Mouse (Mus musculus): ENCODE measurements around the gene Nthl1.

Nthl1 gene

DNA sequence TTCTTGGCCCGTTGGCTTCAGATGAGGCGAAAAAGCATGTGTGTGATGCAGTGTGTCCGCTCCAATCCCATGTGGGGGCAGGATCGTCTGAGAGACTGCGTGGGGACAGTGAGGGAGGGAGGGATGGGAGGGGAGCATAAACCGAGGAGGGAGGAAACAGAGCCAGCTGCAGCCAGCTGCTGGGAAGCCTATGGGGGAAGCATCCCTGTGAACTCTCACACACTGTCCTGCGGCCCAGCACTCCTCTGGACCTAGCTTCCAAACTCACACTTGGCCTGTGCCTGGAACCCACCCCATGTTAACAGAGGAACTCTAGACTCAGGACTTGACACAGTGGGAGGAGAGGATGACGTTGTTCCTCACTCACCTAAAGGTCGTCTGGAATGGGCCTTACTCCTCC lies 6.4 kb downstream of the Nthl1 start:
- no peaks in the 10 kb centered on the region for H3K27me3 ChIP-seq (ENCODE audit: control insufficient read depth, insufficient read depth, low read length, poor library complexity, severe bottlenecking)
- DNase-seq (ENCODE audit: low read depth, low spot score): no peak

DNA sequence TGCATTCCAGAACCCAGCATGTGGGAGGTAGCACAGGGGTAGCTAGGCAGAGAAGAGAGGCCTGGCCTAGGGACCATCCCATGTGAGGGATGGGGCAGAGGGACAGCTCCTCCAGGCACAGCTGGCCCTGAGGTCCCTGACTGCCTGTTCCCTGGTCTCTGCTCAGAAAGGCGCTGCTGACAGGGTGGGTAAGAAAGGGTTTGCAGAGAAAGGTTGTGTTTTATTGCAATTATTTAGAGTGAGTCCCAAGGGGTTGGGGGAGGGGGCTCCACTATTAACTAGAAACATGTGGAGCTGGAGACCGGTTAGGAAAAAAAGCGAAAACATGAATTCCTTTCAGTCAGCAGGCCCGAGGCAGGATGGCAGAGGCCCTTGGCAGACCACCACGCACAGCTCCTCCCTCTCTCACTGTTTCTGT lies 7.1 kb downstream of the Nthl1 start:
- Histone ChIP-seq H3K36me3 (ENCODE audit: control insufficient read depth, insufficient read depth, low read length, poor library complexity, severe bottlenecking) (no peaks in the 10 kb centered on the region), H3K27me3 (ENCODE audit: control insufficient read depth, insufficient read depth, low read length, poor library complexity, severe bottlenecking) (no peaks in the 10 kb centered on the region)
- no peak for DNase-seq (ENCODE audit: low read depth, low spot score)

More for the DNA sequence above, 6.4 kb downstream of the Nthl1 start:
- no peaks in the 10 kb centered on the region for H3K36me3 ChIP-seq (ENCODE audit: control insufficient read depth, insufficient read depth, low read length, poor library complexity, severe bottlenecking)

GRCm38 (mm10) chr17:24640119-24640518 lies 7.6 kb downstream of the Nthl1 start:
- no peaks in the 10 kb centered on the region for H3K36me3 ChIP-seq (ENCODE audit: control insufficient read depth, insufficient read depth, low read length, poor library complexity, severe bottlenecking)
- H3K27me3 ChIP-seq (ENCODE audit: control insufficient read depth, insufficient read depth, low read length, poor library complexity, severe bottlenecking): no peaks in the 10 kb centered on the region
- no peak for DNase-seq (ENCODE audit: low read depth, low spot score)

DNA sequence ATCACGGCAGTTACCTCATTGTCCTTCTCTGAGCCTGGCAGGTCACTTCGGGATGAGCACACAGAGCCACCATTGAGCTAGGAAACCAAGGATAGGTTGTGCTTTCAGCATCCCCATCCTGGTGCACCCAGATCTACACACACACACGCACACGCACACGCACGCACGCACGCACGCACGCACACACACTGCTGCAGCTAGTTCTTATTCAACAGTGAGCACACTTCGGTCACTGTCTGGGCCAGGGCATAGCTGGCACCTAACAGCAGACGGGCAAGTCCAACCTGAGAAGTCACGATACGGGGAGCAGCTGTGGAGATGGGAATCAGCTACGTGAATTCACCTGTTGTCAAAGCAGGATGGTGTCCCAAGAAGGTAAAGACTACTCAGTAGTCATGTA lies 8.1 kb downstream of the Nthl1 start:
- Histone ChIP-seq H3K27me3 (ENCODE audit: control insufficient read depth, insufficient read depth, low read length, poor library complexity, severe bottlenecking) (no peaks in the 10 kb centered on the region), H3K36me3 (ENCODE audit: control insufficient read depth, insufficient read depth, low read length, poor library complexity, severe bottlenecking) (no peaks in the 10 kb centered on the region)
- DNase-seq (ENCODE audit: low read depth, low spot score): no peak

DNA sequence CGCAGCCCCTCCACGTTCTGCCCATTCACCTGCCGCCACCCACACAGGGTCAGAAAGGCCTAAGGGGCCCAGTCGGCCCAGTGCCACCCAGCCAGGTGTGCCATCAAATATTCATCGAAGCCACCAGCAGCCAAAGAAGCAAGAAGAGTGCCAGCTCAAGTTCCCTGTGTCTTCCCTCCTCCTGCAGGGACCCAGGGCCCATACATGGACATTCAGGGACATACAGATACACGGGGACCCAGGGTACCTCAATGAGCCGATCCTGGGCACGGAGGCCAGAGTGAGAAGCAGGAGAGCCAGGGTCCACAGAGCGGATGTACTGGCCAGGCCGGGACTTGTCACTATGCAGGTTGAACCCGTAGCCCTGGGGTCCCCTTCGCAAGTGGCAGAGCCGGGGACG lies 9.5 kb downstream of the Nthl1 start:
- Histone ChIP-seq H3K36me3 (ENCODE audit: control insufficient read depth, insufficient read depth, low read length, poor library complexity, severe bottlenecking) (no peaks in the 10 kb centered on the region), H3K27me3 (ENCODE audit: control insufficient read depth, insufficient read depth, low read length, poor library complexity, severe bottlenecking) (no peaks in the 10 kb centered on the region)
- no peak for DNase-seq (ENCODE audit: low read depth, low spot score)

DNA sequence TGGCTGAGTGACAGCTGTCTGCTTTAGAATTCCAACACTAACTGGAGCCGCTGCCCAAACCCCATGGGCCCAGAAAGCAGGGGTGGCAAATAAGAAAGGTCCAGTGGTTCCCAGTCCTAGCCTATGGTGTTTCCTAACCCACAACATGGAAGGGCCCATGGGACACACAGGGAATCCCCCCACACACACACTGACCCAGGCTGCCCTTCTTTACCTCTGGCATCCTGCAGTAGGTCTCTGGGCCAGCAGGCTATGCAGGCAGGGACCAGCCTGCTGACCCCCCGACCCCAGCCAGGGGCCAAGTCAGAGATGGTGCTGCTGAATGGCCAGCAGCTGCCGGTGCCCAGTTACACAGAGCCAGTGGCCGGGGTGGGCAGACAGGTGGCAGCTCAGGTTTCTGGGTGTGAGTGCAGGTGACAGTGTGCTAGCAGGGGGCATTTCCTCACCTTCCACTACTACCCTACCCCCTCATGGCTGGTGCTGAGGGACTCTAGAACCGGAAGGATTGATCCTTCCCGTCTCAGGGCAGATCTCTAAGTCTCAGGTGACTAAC lies 10.4 kb downstream of the Nthl1 start:
- no peaks in the 10 kb centered on the region for H3K27me3 ChIP-seq (ENCODE audit: control insufficient read depth, insufficient read depth, low read length, poor library complexity, severe bottlenecking)
- H3K36me3 ChIP-seq (ENCODE audit: control insufficient read depth, insufficient read depth, low read length, poor library complexity, severe bottlenecking): no peaks in the 10 kb centered on the region
- DNase-seq (ENCODE audit: low read depth, low spot score): no peak

- no peak for DNase-seq (ENCODE audit: low read depth, low spot score)
- no peaks in the 10 kb centered on the region for H3K27me3 ChIP-seq (ENCODE audit: control insufficient read depth, insufficient read depth, low read length, poor library complexity, severe bottlenecking)
- no peaks in the 10 kb centered on the region for H3K36me3 ChIP-seq (ENCODE audit: control insufficient read depth, insufficient read depth, low read length, poor library complexity, severe bottlenecking)
Observed at GRCm38 (mm10) chr17:24644030-24644715, 11.7 kb downstream of the Nthl1 start.

DNA sequence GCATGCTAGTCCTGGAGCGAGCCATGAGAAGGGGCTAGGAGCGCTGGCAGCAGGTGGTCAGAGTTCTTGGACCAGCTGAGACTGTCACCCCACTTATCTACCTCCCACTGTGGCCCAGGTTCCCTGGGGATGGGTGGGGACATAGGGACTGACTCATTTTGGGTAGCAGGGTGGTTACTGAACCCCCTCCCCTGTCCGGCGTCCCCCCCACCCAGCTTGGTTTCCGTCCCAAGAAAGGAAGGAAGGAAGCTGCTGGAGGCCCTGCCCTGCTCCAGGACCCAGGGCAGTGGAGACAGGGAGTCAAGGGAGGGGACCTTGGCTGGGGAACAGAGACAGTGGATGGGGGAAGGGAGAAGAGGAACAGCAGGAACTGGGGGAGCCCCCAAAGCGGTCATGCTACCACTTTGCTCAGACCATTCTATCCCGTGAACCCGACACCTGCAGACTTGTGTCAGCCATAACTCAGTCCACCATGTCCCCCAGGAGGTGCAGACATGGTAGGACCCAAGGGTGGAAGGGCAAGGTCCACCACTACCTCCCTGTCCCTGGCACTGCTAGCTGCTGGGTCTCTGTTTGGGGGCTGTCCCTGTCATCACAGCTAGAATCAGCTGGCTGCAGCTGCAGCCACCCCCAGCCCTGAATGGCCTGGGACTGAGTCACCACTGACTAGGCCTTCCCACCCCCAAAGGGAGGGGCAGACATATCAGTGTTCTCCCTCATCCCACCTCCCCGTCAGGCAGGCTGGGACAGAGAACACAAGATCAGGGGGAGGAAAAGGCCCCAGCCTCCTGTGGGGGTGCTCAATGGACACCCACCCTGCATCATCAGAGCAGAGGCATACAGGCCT lies 12.6 kb downstream of the Nthl1 start:
- no peaks in the 10 kb centered on the region for H3K36me3 ChIP-seq (ENCODE audit: control insufficient read depth, insufficient read depth, low read length, poor library complexity, severe bottlenecking)

GRCm38 (mm10) chr17:24645916-24646315 lies 13.4 kb downstream of the Nthl1 start:
- no peaks in the 10 kb centered on the region for H3K36me3 ChIP-seq (ENCODE audit: control insufficient read depth, insufficient read depth, low read length, poor library complexity, severe bottlenecking)
- no peak for DNase-seq (ENCODE audit: low read depth, low spot score)
- no peaks in the 10 kb centered on the region for H3K27me3 ChIP-seq (ENCODE audit: control insufficient read depth, insufficient read depth, low read length, poor library complexity, severe bottlenecking)

More for the DNA sequence above, 12.6 kb downstream of the Nthl1 start:
- DNase-seq (ENCODE audit: low read depth, low spot score): no peak
- no peaks in the 10 kb centered on the region for H3K27me3 ChIP-seq (ENCODE audit: control insufficient read depth, insufficient read depth, low read length, poor library complexity, severe bottlenecking)

- no peak for DNase-seq (ENCODE audit: low read depth, low spot score)
- Histone ChIP-seq H3K27me3 (ENCODE audit: control insufficient read depth, insufficient read depth, low read length, poor library complexity, severe bottlenecking) (no peaks in the 10 kb centered on the region), H3K36me3 (ENCODE audit: control insufficient read depth, insufficient read depth, low read length, poor library complexity, severe bottlenecking) (no peaks in the 10 kb centered on the region)
Observed at GRCm38 (mm10) chr17:24646381-24646780, 13.9 kb downstream of the Nthl1 start.

- Histone ChIP-seq H3K36me3 (ENCODE audit: control insufficient read depth, insufficient read depth, low read length, poor library complexity, severe bottlenecking) (no peaks in the 10 kb centered on the region), H3K27me3 (ENCODE audit: control insufficient read depth, insufficient read depth, low read length, poor library complexity, severe bottlenecking) (no peaks in the 10 kb centered on the region)
- no peak for DNase-seq (ENCODE audit: low read depth, low spot score)
Observed at GRCm38 (mm10) chr17:24647493-24647892, 15.0 kb downstream of the Nthl1 start.

GRCm38 (mm10) chr17:24648731-24649377 lies 16.4 kb downstream of the Nthl1 start:
- no peak for DNase-seq (ENCODE audit: low read depth, low spot score)
- Histone ChIP-seq H3K27me3 (ENCODE audit: control insufficient read depth, insufficient read depth, low read length, poor library complexity, severe bottlenecking) (no peaks in the 10 kb centered on the region), H3K36me3 (ENCODE audit: control insufficient read depth, insufficient read depth, low read length, poor library complexity, severe bottlenecking) (no peaks in the 10 kb centered on the region)

DNA sequence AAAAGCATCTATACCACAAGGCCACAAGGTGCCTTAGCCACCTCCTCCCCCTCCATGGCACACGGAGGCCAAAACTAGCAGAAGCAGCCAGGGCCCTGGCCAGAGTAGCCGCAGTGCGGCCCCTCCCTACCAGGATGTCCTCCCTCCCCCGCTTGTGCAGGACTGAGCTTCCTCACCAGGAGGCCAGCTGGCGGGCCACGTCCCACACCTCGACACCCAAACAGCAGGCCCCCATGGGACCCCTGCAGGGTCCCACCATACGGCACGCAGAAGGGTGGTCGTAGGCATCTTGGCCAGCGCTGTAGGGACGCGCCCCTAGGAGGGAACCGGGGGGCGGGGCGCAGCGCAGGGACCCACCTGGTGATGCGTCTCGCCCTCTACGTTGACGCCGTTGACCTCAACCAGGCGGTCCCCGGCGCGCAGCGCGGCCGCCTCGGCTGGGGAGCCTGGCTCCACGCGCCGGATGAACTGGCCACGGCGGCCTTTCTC lies 17.1 kb downstream of the Nthl1 start:
- Histone ChIP-seq H3K36me3 (ENCODE audit: control insufficient read depth, insufficient read depth, low read length, poor library complexity, severe bottlenecking) (no peaks in the 10 kb centered on the region), H3K27me3 (ENCODE audit: control insufficient read depth, insufficient read depth, low read length, poor library complexity, severe bottlenecking) (no peaks in the 10 kb centered on the region)
- DNase-seq (ENCODE audit: low read depth, low spot score): no peak

DNA sequence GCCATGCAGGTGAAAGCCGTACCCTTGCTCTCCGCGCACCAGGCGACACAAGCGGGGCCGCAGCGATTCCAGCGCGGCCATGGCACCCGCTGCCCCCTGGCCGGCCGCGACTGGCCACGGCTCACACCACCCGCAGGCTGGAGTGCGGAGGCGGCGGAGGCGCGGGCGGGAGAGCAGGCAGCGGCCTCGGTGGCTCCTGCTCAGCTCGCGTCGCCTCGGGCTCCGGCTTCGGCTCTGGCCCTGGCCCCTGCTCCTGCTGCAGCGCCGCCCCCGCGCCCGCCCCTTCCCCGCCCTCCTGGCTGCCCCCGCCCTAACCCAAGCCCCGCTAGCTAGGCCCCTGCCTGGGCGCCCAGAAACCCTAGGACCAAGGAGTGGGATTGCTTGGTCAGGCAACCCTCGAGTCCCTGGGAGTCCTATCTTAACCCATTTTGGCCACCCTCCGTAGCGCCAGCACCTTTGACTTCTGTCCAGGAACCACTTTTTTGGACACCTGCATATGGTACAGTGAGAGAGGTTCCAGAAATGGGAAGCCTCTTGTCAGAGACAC lies 17.7 kb downstream of the Nthl1 start, which contains the start of gene Slc9a3r2:
TSS of gene Slc9a3r2 (minus strand) at position 258 of the 547 bp plus-strand sequence.
- H3K27me3 ChIP-seq (ENCODE audit: control insufficient read depth, insufficient read depth, low read length, poor library complexity, severe bottlenecking): no peaks in the 10 kb centered on the region
- no peaks in the 10 kb centered on the region for H3K36me3 ChIP-seq (ENCODE audit: control insufficient read depth, insufficient read depth, low read length, poor library complexity, severe bottlenecking)
- no peak for DNase-seq (ENCODE audit: low read depth, low spot score)

All from splenic B cell, adult 2 months (primary cell).